Mouse (Mus musculus): Measurements from ENCODE around the gene Grik1. TPM values are rescaled to one million over a fixed set of nuclear protein-coding genes. Genes with fewer than 3 reads are reported as not detected.

Gene Grik1
- polyA plus RNA-seq, 1 experiment from 2014 or later, result 4.3 TPM

GRCm38 (mm10) chr16:88221932-88222331, 68.1 kb downstream of the Grik1 start:
- Histone ChIP-seq H3K4me3 (no peak overlapping the region), H3K9ac (no peak overlapping the region), H3K4me1 (no peaks in the 10 kb centered on the region), H3K27me3 (no peaks in the 10 kb centered on the region), H3K27ac (no peak overlapping the region), H3K36me3 (no peaks in the 10 kb centered on the region), H3K9me3 (no peaks in the 10 kb centered on the region), H3K4me2 (replicated peaks) (no peak overlapping the region)
- WGBS, result 68% methylated on average over 3 of the region's 3 CpGs
- ATAC-seq (ENCODE audit: insufficient number of reproducible peaks, insufficient read depth, low FRiP score, low TSS enrichment), result no peak

GRCm38 (mm10) chr16:88212531-88212930, 77.5 kb downstream of the Grik1 start:
- no peaks in the 10 kb centered on the region for H3K36me3 ChIP-seq
- H3K4me2 ChIP-seq (replicated peaks), result no peak overlapping the region
- no peak overlapping the region for H3K9ac ChIP-seq
- H3K27me3 ChIP-seq, result no peaks in the 10 kb centered on the region
- no peak overlapping the region for H3K27ac ChIP-seq
- WGBS, result 53% methylated on average over 5 of the region's 5 CpGs
- no peaks in the 10 kb centered on the region for H3K9me3 ChIP-seq
- H3K4me1 ChIP-seq, result no peaks in the 10 kb centered on the region
- no peak for ATAC-seq (ENCODE audit: insufficient number of reproducible peaks, insufficient read depth, low FRiP score, low TSS enrichment)
- H3K4me3 ChIP-seq, result no peak overlapping the region

GRCm38 (mm10) chr16:88211852-88212251, 78.2 kb downstream of the Grik1 start:
- 63% methylated on average over 8 of the region's 8 CpGs for WGBS
- Histone ChIP-seq H3K36me3 (no peaks in the 10 kb centered on the region), H3K9me3 (no peaks in the 10 kb centered on the region), H3K4me1 (no peaks in the 10 kb centered on the region), H3K4me2 (replicated peaks) (no peak overlapping the region), H3K27ac (no peak overlapping the region), H3K27me3 (no peaks in the 10 kb centered on the region), H3K4me3 (no peak overlapping the region), H3K9ac (no peak overlapping the region)
- ATAC-seq (ENCODE audit: insufficient number of reproducible peaks, insufficient read depth, low FRiP score, low TSS enrichment), result no peak

GRCm38 (mm10) chr16:88204400-88204799, 85.7 kb downstream of the Grik1 start:
- ATAC-seq (ENCODE audit: insufficient number of reproducible peaks, insufficient read depth, low FRiP score, low TSS enrichment), result no peak
- Histone ChIP-seq H3K9ac (no peak overlapping the region), H3K36me3 (no peaks in the 10 kb centered on the region), H3K9me3 (no peaks in the 10 kb centered on the region), H3K4me1 (no peaks in the 10 kb centered on the region), H3K27me3 (no peaks in the 10 kb centered on the region), H3K4me2 (replicated peaks) (no peak overlapping the region), H3K4me3 (no peak overlapping the region), H3K27ac (no peak overlapping the region)
- WGBS, result 6% methylated on average over 5 of the region's 5 CpGs

- no peaks in the 10 kb centered on the region for H3K4me1 ChIP-seq
- no peaks in the 10 kb centered on the region for H3K9me3 ChIP-seq
- no peak for ATAC-seq (ENCODE audit: insufficient number of reproducible peaks, insufficient read depth, low FRiP score, low TSS enrichment)
- no peak overlapping the region for H3K9ac ChIP-seq
- no peaks in the 10 kb centered on the region for H3K27me3 ChIP-seq
- no peak overlapping the region for H3K4me2 ChIP-seq (replicated peaks)
- no peak overlapping the region for H3K27ac ChIP-seq
- no peaks in the 10 kb centered on the region for H3K36me3 ChIP-seq
- WGBS, result 92% methylated on average over 6 of the region's 6 CpGs
- H3K4me3 ChIP-seq, result no peak overlapping the region
These were observed 86.1 kb downstream of the Grik1 start for GRCm38 (mm10) chr16:88203985-88204384.

GRCm38 (mm10) chr16:88187433-88188037, 102.5 kb downstream of the Grik1 start:
- Histone ChIP-seq H3K36me3 (no peaks in the 10 kb centered on the region), H3K27ac (no peak overlapping the region), H3K4me1 (no peaks in the 10 kb centered on the region), H3K9me3 (no peaks in the 10 kb centered on the region), H3K4me2 (replicated peaks) (no peak overlapping the region), H3K4me3 (no peak overlapping the region), H3K9ac (no peak overlapping the region), H3K27me3 (no peaks in the 10 kb centered on the region)
- ATAC-seq (ENCODE audit: insufficient number of reproducible peaks, insufficient read depth, low FRiP score, low TSS enrichment), result no peak
- WGBS, result 77% methylated on average over 6 of the region's 6 CpGs

GRCm38 (mm10) chr16:88178813-88179212, 111.3 kb downstream of the Grik1 start:
- Histone ChIP-seq H3K9me3 (no peaks in the 10 kb centered on the region), H3K27ac (no peak overlapping the region), H3K9ac (no peak overlapping the region), H3K4me2 (replicated peaks) (no peak overlapping the region), H3K27me3 (no peaks in the 10 kb centered on the region), H3K36me3 (no peaks in the 10 kb centered on the region), H3K4me1 (no peaks in the 10 kb centered on the region), H3K4me3 (no peak overlapping the region)
- ATAC-seq (ENCODE audit: insufficient number of reproducible peaks, insufficient read depth, low FRiP score, low TSS enrichment), result no peak
- WGBS, result 75% methylated on average over 6 of the region's 6 CpGs

- no peak overlapping the region for H3K9ac ChIP-seq
- no peaks in the 10 kb centered on the region for H3K36me3 ChIP-seq
- WGBS, result 57% methylated on average over 3 of the region's 3 CpGs
- no peak overlapping the region for H3K4me2 ChIP-seq (replicated peaks)
- H3K4me1 ChIP-seq, result no peaks in the 10 kb centered on the region
- ATAC-seq (ENCODE audit: insufficient number of reproducible peaks, insufficient read depth, low FRiP score, low TSS enrichment), result no peak
- H3K4me3 ChIP-seq, result no peak overlapping the region
- H3K27me3 ChIP-seq, result no peaks in the 10 kb centered on the region
- H3K9me3 ChIP-seq, result no peaks in the 10 kb centered on the region
- H3K27ac ChIP-seq, result no peak overlapping the region
These were observed 112.7 kb downstream of the Grik1 start for GRCm38 (mm10) chr16:88177364-88177763.

- Histone ChIP-seq H3K36me3 (no peaks in the 10 kb centered on the region), H3K4me1 (no peaks in the 10 kb centered on the region), H3K27me3 (no peaks in the 10 kb centered on the region), H3K27ac (no peak overlapping the region), H3K9me3 (no peaks in the 10 kb centered on the region), H3K4me3 (no peak overlapping the region), H3K9ac (no peak overlapping the region), H3K4me2 (replicated peaks) (no peak overlapping the region)
- WGBS, result 81% methylated on average over 9 of the region's 9 CpGs
- no peak for ATAC-seq (ENCODE audit: insufficient number of reproducible peaks, insufficient read depth, low FRiP score, low TSS enrichment)
These were observed 115.9 kb downstream of the Grik1 start for GRCm38 (mm10) chr16:88174083-88174721.

- Histone ChIP-seq H3K9ac (no peak overlapping the region), H3K36me3 (no peaks in the 10 kb centered on the region), H3K4me1 (no peaks in the 10 kb centered on the region), H3K27ac (no peak overlapping the region), H3K27me3 (no peaks in the 10 kb centered on the region), H3K4me3 (no peak overlapping the region), H3K4me2 (replicated peaks) (no peak overlapping the region), H3K9me3 (no peaks in the 10 kb centered on the region)
- no peak for ATAC-seq (ENCODE audit: insufficient number of reproducible peaks, insufficient read depth, low FRiP score, low TSS enrichment)
These were observed 123.5 kb downstream of the Grik1 start for GRCm38 (mm10) chr16:88166547-88166946.

GRCm38 (mm10) chr16:88142574-88142973, 147.5 kb downstream of the Grik1 start:
- Histone ChIP-seq H3K4me3 (no peak overlapping the region), H3K9me3 (no peaks in the 10 kb centered on the region)
- 61% methylated on average over 2 of the region's 2 CpGs for WGBS

GRCm38 (mm10) chr16:88142136-88142535, 147.9 kb downstream of the Grik1 start:
- no peaks in the 10 kb centered on the region for H3K27me3 ChIP-seq
- no peak for ATAC-seq (ENCODE audit: insufficient number of reproducible peaks, insufficient read depth, low FRiP score, low TSS enrichment)
- WGBS, result 69% methylated on average over 2 of the region's 2 CpGs
- H3K27ac ChIP-seq, result no peak overlapping the region
- H3K36me3 ChIP-seq, result no peaks in the 10 kb centered on the region
- H3K9me3 ChIP-seq, result no peaks in the 10 kb centered on the region
- no peak overlapping the region for H3K4me3 ChIP-seq
- no peak overlapping the region for H3K9ac ChIP-seq
- H3K4me1 ChIP-seq, result no peaks in the 10 kb centered on the region
- no peak overlapping the region for H3K4me2 ChIP-seq (replicated peaks)

More at GRCm38 (mm10) chr16:88142574-88142973, 147.5 kb downstream of the Grik1 start:
- Histone ChIP-seq H3K27ac (no peak overlapping the region), H3K9ac (no peak overlapping the region), H3K4me1 (no peaks in the 10 kb centered on the region), H3K4me2 (replicated peaks) (no peak overlapping the region), H3K36me3 (no peaks in the 10 kb centered on the region), H3K27me3 (no peaks in the 10 kb centered on the region)
- ATAC-seq (ENCODE audit: insufficient number of reproducible peaks, insufficient read depth, low FRiP score, low TSS enrichment), result no peak
